Mouse (Mus musculus): ENCODE measurements around the gene Nup107.
"Not testable (repeated sequence)": the region's sequence is repeated elsewhere in the genome, so short reads cannot be mapped to it uniquely, and the experiment has no call there.

Nup107 gene

GRCm38 (mm10) chr10:117763588-117764190, 28.8 kb downstream of the Nup107 start:
- no peak for DNase-seq (ENCODE audit: low spot score)

- DNase-seq (ENCODE audit: low spot score) = no peak
Measured at GRCm38 (mm10) chr10:117762966-117763365, 29.5 kb downstream of the Nup107 start.

- DNase-seq (ENCODE audit: low spot score) = no peak
Measured at GRCm38 (mm10) chr10:117762281-117762830, 30.1 kb downstream of the Nup107 start.

GRCm38 (mm10) chr10:117761551-117761950, 31.0 kb downstream of the Nup107 start:
- DNase-seq (ENCODE audit: low spot score) = no peak

DNA sequence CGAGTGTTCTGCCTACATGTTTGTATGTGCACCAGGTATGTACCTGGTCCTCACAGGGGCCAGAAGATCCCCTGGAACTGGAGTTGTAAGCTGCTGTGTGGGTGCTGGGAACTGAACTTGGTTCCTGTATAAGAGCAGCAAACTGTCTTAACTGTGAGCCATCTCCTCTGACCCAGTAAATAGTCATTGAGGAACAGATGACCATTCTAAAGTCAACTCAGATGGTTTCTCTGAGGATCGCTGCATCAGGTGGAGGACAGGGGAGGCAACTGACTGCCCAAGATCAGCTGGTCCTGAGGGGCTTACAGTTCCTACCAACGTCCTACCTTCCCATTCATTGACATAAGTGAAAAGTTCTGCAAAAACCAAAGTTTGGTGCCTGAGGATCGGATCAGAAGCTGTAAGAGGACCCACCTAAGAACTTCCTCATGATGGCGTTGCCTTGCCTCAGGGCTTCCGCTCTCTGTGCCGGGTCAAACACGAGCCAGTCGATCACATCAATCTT, 31.6 kb downstream of the Nup107 start:
- DNase-seq (ENCODE audit: low spot score) = no peak

DNA sequence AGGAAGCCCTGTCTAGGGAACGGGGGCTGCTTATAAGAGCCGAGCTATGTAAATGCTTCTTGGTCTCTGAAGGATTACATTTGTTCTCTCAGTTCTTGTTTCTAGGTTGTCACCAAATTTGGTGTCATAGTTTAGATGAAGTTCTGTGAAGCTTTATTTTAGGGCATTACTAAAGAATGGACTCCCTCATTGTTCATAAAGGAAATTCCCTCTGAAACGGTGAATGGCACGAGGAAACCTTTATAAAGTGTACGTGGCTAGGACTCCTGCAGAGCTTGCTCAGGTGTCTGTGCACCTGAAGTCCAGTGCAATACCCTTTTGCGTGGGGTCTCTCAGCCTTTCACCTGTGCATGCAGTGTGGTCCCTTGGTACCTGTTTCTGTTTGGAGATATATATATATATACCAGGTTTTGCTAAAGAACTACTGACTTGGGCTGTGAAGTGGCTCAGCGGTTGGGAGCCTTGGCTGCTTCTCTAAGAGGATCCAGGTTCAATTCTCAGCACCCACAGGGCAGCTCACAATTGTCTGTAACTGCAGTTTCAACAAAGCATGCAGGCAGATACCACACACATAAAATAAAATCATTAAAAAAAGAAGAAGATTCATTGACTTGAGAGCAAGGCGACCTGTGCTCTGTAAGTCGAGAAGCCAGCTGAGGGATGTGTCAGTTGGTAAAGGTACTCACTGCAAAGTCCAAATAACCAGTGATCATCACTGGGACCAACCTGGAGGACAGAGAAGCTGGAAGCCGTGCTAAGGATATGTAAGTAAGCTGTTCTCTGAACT, 32.5 kb downstream of the Nup107 start:
- no peak for DNase-seq (ENCODE audit: low spot score)

- DNase-seq (ENCODE audit: low spot score) = no peak
Measured at GRCm38 (mm10) chr10:117758749-117759727, 33.5 kb downstream of the Nup107 start.

DNA sequence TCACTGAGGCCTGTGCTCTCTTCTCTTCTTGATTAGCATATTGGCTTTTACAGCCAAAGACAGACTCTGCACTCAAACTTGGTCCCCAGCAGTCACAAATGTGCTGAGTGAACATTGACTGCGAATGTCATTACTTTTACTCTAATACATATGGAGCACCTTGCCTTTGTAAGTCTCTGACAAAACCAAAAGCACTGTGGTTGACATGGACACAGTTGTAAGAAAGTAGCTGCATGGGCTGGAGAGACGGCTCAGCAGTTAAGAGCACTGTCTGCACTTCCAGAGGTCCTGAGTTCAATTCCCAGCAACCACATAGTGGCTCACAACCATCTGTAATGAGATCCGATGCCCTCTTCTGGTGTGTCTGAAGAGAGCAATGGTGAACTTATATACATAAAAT, 34.2 kb downstream of the Nup107 start:
- not testable (repeated sequence) for DNase-seq (ENCODE audit: low spot score)

DNA sequence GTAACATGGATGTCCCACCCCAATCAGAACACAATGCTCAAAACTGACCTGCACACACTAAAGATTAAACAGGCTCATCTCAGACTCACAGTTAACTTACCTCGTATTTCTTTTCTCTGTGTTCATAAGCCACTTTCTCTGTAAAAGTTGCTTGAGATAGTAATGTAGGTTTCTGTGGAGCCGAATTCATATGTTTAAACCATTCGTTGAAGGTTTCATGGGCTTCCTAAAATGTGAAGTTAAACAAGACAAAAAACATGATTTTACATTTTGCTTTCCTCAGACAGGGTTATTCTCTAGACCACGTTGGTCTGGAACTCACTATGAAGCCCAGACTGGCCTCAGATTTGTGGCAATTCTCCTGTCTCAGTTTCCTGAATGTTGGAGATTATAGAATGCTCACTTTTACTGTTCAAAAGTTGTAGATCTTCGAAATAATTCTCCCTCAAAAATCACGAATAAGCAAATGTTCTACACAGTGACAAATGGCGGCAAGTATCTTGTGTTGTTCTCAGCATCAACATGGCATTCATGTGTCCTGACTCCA, 34.6 kb downstream of the Nup107 start:
- no peak for DNase-seq (ENCODE audit: low spot score)

GRCm38 (mm10) chr10:117757259-117757658, 35.2 kb downstream of the Nup107 start:
- DNase-seq (ENCODE audit: low spot score) = no peak

- no peak for DNase-seq (ENCODE audit: low spot score)
Measured at GRCm38 (mm10) chr10:117756784-117757183, 35.7 kb downstream of the Nup107 start.

- no peak for DNase-seq (ENCODE audit: low spot score)
Measured at GRCm38 (mm10) chr10:117755799-117756467, 36.6 kb downstream of the Nup107 start.

DNA sequence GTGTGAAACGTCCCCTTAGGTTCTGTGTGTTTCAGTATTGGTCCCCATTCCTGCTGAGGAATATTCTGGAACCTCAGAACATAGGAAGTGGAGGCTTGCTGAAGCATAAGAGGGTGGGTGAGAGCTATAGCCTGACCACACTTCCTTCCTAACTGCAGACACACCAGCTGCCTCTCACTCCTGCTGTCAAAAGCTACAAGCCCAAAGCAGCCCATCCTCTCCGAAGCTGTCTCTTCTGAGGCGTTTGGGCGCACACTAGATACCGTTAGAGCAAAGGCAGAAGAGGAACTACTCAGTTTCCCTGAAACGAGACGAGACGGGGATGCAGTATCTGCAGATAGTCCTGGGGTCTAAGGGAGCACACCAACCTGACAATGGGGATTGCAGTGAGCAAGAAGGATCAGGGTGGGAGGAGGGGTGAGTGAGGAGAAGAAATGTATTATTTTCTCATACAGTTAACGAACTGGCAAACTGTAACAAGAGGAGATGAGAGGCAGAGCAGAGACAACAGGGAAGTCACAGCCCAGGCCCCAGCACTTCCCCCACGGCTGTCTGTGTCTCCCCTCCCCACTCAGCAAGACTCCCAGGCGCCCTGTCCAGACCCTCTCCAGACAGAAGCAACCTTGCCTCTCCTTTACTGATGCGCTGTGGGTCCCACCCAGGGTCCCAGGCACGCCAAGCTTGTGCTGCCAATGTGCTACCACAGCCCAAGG, 37.3 kb downstream of the Nup107 start:
- no peak for DNase-seq (ENCODE audit: low spot score)

GRCm38 (mm10) chr10:117754609-117754940, 37.9 kb downstream of the Nup107 start:
- DNase-seq (ENCODE audit: low spot score) = no peak

DNA sequence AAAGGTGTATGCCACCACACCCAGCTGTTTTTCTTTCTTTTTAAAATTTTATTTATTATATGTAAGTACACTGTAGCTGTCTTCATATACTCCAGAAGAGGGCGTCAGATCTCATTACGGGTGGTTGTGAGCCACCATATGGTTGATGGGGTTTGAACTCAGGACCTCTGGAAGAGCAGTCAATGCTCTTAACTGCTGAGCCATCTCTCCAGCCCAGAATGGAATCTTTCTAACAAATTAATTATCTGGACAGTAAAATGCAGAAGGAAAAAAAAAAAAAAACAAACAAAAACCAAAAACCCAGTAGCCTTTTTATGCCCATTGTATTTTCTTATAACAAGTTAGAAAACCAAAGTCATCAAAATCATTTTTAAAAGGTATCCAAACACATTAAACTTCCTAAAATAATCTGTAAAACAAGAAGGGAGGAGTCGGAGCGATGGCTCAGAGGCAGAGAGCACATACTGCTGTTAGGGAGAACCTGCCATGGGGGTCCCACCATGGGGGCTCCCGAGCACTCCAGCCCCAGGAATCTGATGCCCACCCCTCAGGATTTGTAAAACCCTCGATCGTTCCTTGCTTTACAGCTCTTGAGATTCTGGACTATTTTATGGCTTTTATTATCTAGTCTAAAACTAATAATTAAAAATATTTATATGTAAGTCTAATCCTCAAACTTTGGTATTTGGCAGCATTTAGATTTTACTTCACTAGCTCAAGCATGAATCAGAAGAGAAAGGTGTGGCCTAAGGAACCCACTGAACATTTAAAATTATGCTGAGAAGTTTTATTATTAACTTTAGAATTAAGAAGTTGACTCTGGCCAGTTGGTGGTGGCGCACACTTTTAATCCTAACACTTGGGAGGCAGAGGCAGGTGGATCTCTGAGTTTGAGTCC, 38.5 kb downstream of the Nup107 start:
- no peak for DNase-seq (ENCODE audit: low spot score)

- no peak for DNase-seq (ENCODE audit: low spot score)
Measured at GRCm38 (mm10) chr10:117752851-117753647, 39.5 kb downstream of the Nup107 start.

DNA sequence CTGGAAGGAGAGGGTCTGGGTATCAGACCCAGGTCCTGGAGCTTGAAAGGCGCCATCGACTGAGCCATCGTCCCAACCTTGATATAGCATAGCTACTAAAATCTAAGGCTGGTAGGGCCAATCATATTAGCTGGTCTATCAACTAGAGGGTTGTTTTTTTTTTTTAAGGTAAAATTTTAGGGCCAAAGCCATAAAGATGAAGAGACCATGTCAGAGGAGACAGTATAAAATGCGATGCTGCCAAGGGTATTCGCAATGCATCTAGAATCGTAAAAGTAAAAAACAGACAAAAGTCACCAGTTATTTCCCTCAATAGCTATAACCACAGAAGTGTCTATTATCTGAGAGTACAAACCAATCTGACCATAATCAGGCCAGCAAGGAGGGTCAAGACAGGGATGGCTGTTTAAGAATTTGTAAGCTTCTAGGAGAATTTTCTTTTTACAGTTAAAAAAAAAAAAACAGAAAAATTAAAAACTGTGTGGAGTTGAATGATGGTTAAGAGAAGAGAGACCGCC, 40.1 kb downstream of the Nup107 start:
- no peak for DNase-seq (ENCODE audit: low spot score)

GRCm38 (mm10) chr10:117751744-117752143, 40.8 kb downstream of the Nup107 start:
- no peak for DNase-seq (ENCODE audit: low spot score)

- no peak for DNase-seq (ENCODE audit: low spot score)
Measured at GRCm38 (mm10) chr10:117751282-117751610, 41.3 kb downstream of the Nup107 start.
